Mouse (Mus musculus) gastrocnemius, adult 18-20 months (tissue): ENCODE results near the gene Vmn2r30. TPM values are rescaled to one million over a fixed set of nuclear protein-coding genes. Genes with fewer than 3 reads are reported as not detected.
"Not testable (repeated sequence)": the region's sequence is repeated elsewhere in the genome, so short reads cannot be mapped to it uniquely, and the experiment has no call there.

ENCODE experiments used
- DNase-seq: peaks from one replicate; pipeline ENCODE4 v3.0.0; 2021; ENCODE audit warnings: low spot score
- long read RNA-seq, 2 experiments: library from polyadenylated mRNA; stranded (forward); transcript quantifications; one replicate each; pipeline ENCODE4 v2.0.0; 2021
- microRNA-seq: library from miRNA; unstranded; fragments of <30 nt; microRNA quantifications from one replicate; pipeline ENCODE4 v1.2.0, GENCODE M21; 2021
- total RNA-seq, 2 experiments: library from RNA; stranded (reverse); gene quantifications; 2 replicates each; pipeline ENCODE4 v1.2.3; 2021

Vmn2r30 gene
- not detected for total RNA-seq
- long read RNA-seq, experiment 1, result 0 reads
- long read RNA-seq, experiment 2, result 0 reads

DNA sequence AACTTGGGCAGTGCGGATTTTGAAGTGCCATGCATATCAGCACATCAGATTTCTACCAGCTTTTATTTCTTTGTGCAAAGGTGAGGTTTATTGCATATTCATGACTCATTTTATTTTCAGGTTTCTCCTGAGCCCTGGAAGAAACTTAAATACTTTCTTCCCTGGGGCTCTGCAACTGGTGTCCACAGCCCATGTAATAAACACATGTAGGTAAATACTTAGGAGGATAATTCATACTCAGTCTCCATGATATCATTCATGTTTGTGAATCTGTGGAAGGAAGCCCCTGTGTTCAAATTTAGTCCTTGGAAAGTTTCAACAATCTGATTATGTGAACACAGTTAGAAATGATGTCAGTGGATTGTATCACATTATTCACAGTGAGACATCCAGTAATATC is at the start of gene Vmn2r30:
Vmn2r30 (minus strand) TSS at position 101 of the 400 bp plus-strand sequence.
- DNase-seq, result not testable (repeated sequence)

DNA sequence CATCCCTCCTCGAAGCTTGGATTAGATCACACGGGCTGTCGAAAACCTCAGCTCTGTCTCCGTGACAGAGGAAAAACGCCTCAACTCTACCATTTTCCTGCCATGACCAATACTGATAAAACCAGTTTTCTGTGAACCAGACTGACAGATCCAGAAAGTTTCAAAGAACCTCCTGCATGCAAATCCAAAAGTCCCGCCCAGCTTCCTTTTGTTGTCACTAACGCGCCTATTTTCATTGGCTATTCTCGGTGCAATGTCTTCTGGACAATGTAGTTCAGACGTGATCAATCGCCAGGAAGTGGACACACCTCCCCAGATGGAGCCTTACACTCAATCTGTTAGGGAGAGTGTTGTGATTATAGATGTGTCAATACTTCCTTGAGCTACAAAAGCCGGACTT is 37.0 kb upstream of the Vmn2r30 start, which contains the start of gene Gm45783:
Gm45783 (minus strand) TSS at position 143 of the 400 bp plus-strand sequence.
- DNase-seq, result not testable (repeated sequence)

DNA sequence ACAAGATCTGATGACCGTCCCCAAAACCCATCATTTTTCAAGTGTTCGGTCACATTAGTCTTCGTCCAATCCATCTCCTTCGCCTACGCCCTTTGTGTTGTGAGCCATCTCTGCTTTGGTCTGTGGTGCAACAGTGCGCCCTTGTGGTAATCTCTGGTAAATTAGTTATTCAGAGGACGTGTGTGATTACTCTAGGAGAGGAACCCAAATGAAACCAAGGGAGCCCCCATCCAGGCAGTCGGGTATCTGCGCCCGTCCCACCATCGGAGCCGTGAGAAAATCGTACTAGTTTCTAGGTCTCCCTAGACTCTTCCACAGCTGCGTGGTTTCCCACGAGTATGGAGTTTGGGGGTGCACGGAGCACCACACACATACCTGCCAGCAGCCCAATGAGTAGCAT is 41.8 kb downstream of the Vmn2r30 start:
- peak; percentile 58 for DNase-seq

DNA sequence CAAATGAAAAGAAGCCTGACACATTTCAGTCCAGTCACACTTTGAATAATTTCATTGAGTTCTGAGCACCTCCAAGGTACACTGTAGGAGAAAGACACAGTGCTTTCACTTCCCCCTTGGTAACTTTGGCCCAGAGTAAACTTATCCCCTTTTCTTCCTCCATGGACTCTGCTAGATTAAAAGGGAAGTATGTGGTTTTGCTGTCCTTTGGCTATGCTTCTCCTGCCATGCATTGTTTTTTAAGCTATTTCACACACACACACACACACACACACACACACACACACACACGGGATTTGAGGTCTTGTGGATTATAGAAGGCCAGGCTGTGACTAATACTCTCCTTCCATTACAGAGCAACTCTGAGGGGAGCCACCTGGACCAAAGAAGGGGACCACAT is 56.0 kb downstream of the Vmn2r30 start:
- no peak for DNase-seq

DNA sequence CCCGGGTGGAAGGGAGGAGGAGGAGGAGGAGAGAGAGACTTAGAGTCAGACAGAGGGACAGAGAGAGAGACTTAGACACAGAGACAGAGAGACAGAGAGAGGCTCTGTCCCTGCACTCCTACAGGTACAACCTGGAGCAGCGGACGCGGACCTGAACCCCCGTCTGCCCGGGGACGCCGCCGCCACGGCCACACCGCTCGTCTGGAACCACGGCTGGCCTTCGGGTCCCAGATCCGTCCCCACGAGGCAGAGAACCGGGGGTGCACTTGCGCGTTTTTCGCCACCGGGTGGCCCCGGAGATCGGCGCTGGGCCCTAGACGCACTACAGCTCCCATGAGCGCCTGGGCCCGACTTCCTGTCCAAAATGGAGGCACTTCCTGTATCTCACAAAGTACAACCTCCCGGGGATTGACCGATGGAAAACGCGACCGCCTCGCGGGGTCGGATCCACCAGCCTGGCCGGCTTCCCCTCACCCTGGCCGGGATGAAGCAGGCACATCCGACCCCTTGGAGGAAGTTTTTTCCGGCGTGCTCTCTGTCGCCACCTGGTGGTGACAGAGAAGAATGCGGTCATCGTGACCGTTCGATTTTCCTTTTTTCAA is 59.3 kb downstream of the Vmn2r30 start, which contains the start of gene Gm45844:
Gm45844 (minus strand) TSS at position 324 of the 602 bp plus-strand sequence.
- DNase-seq, result peak; percentile 90

DNA sequence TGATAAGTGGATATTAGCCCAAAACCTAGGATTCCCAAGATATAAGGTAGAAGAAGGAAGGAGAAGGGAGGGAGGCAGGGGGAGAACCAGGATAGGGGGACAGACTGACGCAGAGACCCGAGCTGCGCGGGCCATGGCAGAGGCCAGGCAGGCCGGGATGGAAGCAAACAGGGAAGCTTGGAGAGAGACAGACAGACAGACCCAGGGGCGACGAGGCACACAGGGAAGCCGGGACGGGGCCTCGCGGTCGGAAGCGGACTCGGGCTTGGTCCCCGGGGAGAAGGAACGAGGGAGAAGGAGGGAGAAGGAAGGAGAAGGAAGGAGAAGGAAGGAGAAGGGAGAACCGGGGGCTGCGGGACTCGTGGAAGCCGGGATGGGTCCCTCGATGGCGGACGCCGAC is 59.9 kb downstream of the Vmn2r30 start:
- DNase-seq, result not testable (repeated sequence)

Small RNAs within 50 kb of the gene (microRNA-seq; reads per million reads assigned to microRNA genes)
- gene Mir5620, result 5.1 reads per million, percentile 10 among the genes with 10 or more reads in this experiment

Other genes with a start within 250 kb of the Vmn2r30 start
- gene Zfp954, start 216.1 kb downstream of the Vmn2r30 start, total RNA-seq, result 1 to 10 TPM; 3.5 to 4.2 TPM
- gene Zfp773, start 200.9 kb downstream of the Vmn2r30 start, total RNA-seq, result 1 to 10 TPM; 1.2 to 1.3 TPM
- 1 to 10 TPM; 1.9 to 2.2 TPM for gene Zfp418, start 166.3 kb downstream of the Vmn2r30 start, total RNA-seq
- 1 to 10 TPM; 2.3 TPM for gene Zfp772, start 127.6 kb downstream of the Vmn2r30 start, total RNA-seq
- under 1 TPM in 1 of 2 experiments, not detected in 1; 0.09 TPM for gene Vmn2r29, start 90.3 kb downstream of the Vmn2r30 start, total RNA-seq
- gene Gm45844, start 59.3 kb downstream of the Vmn2r30 start, total RNA-seq, result 1 to 10 TPM; 1.4 to 1.6 TPM
- gene Clcn4, start 36.8 kb downstream of the Vmn2r30 start, total RNA-seq, result 10 to 100 TPM; 32.7 to 33.6 TPM
- not detected for gene Gm45783, start 37.0 kb upstream of the Vmn2r30 start, total RNA-seq
- gene Vmn2r31, start 62.1 kb upstream of the Vmn2r30 start, total RNA-seq, result not detected
- not detected for gene Vmn2r32, start 142.4 kb upstream of the Vmn2r30 start, total RNA-seq
- gene Vmn2r33, start 229.2 kb upstream of the Vmn2r30 start, total RNA-seq, result not detected